Mouse (Mus musculus) stomach, postnatal 0 days (tissue): Measurements from ENCODE around the gene Senp6.

Experiments used
- CTCF ChIP-seq: IDR thresholded peaks from 2 replicates; pipeline ENCODE4 v1.5.1; 2016; ENCODE audit warnings: antibody characterized with exemption, low read depth, mild to moderate bottlenecking, moderate library complexity
- EP300 ChIP-seq: optimal IDR thresholded peaks from 2 replicates; pipeline ENCODE3; 2016; ENCODE audit warnings: antibody characterized with exemption

GRCm38 (mm10) chr9:80096325-80096724 is 29.6 kb downstream of the Senp6 start:
- TF ChIP-seq CTCF (no peak), EP300 (no peak)
